Mouse (Mus musculus) ovary, adult 2 months (tissue): Measurements from ENCODE around the gene Lhx2. TPM values are rescaled to one million over a fixed set of nuclear protein-coding genes. Genes with fewer than 3 reads are reported as not detected.

Source experiments
- polyA plus RNA-seq: library from polyadenylated mRNA; depleted of rRNA; stranded (reverse); fragments of >200 nt; gene quantifications from 2 replicates; pipeline ENCODE4 v1.2.3, GENCODE M21; 2012; rRNA removed

The Lhx2 gene
- 0.33 and 0.71 TPM in 2 replicates for polyA plus RNA-seq

DNA sequence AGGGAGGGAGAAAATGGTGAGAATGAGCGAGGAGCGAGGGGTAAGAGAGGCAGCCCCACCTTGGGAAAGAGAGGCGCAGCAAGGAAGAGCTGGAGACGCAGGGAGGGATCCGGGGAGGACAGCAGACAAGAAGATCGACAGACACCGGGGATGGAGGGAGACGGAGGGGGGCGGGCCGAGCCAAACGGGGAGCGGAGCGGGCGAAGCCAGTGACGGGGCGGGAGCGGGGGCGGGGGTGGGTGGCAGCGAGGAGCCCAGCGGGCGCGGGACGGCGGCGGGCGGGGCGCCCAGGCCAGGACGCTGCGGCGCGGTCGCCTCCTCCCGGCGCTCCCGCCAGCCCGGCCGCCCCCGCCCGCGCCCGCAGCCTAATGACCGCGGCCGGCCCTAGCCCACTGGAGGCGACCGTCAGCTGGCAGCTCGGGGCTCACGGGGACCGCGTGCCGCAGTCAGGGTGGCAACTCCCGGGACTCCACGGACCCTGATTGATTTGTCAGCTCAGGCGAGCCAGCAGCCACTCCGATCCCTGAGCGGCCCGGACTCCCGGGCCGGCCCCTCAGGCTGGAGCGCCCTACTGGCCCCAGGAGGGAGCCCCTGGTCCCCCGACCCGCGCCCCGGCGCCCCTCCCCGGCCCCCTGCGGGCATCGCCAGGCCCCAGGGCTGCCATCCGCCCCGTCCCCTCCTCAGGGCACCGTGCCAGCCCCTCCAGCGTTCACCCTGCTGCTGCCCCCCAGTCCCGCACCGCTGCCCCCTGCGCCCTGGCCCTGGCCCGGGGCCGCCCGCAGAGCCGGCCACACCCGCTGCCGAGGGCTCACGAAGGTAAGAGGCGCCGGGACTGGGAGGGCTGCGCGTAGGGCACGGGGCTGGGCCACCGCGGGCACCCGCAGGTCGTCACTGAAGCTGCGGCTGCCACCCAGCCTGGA, at the start of gene Lhx2:
TSS of gene Lhx2 (plus strand) at position 292 of the 920 bp plus-strand sequence.

Other genes starting within 250 kb of the Lhx2 start
- 18.9 and 25.8 TPM in 2 replicates for gene Dennd1a, start 51.9 kb upstream of the Lhx2 start, polyA plus RNA-seq
- gene Nek6, start 172.4 kb downstream of the Lhx2 start, polyA plus RNA-seq: 58.7 and 62.4 TPM in 2 replicates